Mouse (Mus musculus): ENCODE measurements around the gene Thra.

DNA sequence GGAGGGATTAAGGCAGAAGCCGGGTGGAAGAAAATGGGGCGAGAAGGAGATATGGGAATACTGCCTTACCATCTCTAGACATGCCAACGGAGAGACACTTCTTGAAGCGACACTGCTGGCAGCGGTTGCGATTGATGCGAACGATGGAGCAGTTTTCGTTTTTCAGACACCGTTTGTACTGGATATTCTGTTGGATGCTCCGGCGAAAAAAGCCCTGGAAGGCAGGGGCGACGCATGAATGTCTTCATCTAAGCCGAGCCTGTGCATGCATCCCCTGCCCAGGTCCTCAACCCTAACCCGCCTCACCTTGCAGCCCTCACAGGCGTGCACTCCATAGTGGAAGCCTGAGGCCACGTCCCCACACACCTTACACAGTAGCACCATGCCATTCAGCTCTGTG is 30.7 kb downstream of the Thra start:
- TF ChIP-seq CTCF (IDR thresholded peaks at IDR 0.05; ENCODE audit: insufficient read depth, low read depth, low read length) (no peak), POLR2A (IDR thresholded peaks at IDR 0.05; ENCODE audit: insufficient read depth, low read depth, low read length) (no peak)

Measured in olfactory bulb, adult 2 months (tissue).